Mouse (Mus musculus) E14TG2a.4 (cell line): ENCODE measurements around the gene D130043K22Rik.
"Not testable (repeated sequence)": the region's sequence is repeated elsewhere in the genome, so short reads cannot be mapped to it uniquely, and the experiment has no call there.

Experiments used
- H3K27me3 ChIP-seq: 2 replicates; pipeline ENCODE4 v1.6.1; 2014; ENCODE audit warnings: low read length, control low read depth; ENCODE audit not compliant: insufficient read depth
- H3K36me3 ChIP-seq: 2 replicates; pipeline ENCODE4 v1.6.1; 2014; ENCODE audit warnings: low read length, control low read depth; ENCODE audit not compliant: insufficient read depth
- H3K4me1 ChIP-seq: replicated peaks from 2 replicates; pipeline ENCODE4 v1.6.1; 2014; ENCODE audit warnings: low read depth, low read length, control low read depth
- H3K4me3 ChIP-seq: replicated peaks from 2 replicates; pipeline ENCODE4 v1.5.1; 2014; ENCODE audit warnings: mild to moderate bottlenecking, low read length
- H3K9me3 ChIP-seq: 2 replicates; pipeline ENCODE4 v1.6.1; 2014; ENCODE audit warnings: low read length, control low read depth
- CTCF ChIP-seq: conservative IDR thresholded peaks from 2 replicates; pipeline ENCODE4 v1.5.1; 2014; ENCODE audit warnings: low read length
- NANOG ChIP-seq: IDR thresholded peaks from 2 replicates; pipeline ENCODE4 v1.6.1; 2014; ENCODE audit warnings: borderline replicate concordance, low read length, mixed read lengths
- POU5F1 ChIP-seq: IDR thresholded peaks from 2 replicates; pipeline ENCODE4 v1.6.1; 2014; ENCODE audit warnings: low read length, borderline replicate concordance

The D130043K22Rik gene

GRCm38 (mm10) chr13:24826116-24826515 lies 18.8 kb upstream of the D130043K22Rik start:
- Histone ChIP-seq H3K36me3 (no peaks in the 10 kb centered on the region), H3K4me3 (no peak overlapping the region), H3K4me1 (peaks cover 31% of the 10 kb centered on the region), H3K27me3 (no peaks in the 10 kb centered on the region), H3K9me3 (no peaks in the 10 kb centered on the region)
- TF ChIP-seq NANOG: no peak
- TF ChIP-seq CTCF: no peak
- TF ChIP-seq POU5F1: no peak

DNA sequence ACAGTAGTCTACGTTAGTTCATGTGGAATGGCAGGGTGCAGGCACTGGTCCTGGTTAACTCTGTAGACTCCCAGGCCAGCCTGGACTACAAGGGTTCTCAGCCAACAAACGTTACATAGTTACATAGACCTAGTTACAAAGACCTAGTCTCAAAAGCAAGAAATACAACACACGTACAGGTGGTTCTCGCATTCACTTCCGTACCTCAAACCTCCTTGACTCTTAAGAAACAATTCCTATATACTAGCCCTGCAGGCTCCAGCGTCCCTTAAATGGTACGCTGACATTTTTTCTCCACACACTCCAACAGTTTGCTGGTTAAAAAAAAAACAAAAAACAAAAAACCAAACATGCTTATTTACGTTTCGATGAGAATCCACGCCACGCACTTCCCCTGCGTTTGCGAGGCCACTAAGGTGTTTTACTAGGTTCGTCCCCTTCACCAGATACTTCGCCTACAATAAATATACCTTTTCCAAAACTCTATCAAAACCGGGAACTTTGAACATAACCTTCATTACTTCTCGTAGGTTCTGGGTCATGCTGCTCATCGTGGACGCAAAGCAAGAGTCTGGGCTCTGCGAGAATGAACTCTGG lies 14.1 kb upstream of the D130043K22Rik start:
- no peak for TF ChIP-seq POU5F1
- no peak for TF ChIP-seq CTCF
- H3K4me1 ChIP-seq: peaks cover 53% of the 10 kb centered on the region
- H3K4me3 ChIP-seq: peak overlapping the region; percentile 97
- H3K27me3 ChIP-seq: no peaks in the 10 kb centered on the region
- H3K36me3 ChIP-seq: peaks cover 31% of the 10 kb centered on the region
- H3K9me3 ChIP-seq: no peaks in the 10 kb centered on the region

DNA sequence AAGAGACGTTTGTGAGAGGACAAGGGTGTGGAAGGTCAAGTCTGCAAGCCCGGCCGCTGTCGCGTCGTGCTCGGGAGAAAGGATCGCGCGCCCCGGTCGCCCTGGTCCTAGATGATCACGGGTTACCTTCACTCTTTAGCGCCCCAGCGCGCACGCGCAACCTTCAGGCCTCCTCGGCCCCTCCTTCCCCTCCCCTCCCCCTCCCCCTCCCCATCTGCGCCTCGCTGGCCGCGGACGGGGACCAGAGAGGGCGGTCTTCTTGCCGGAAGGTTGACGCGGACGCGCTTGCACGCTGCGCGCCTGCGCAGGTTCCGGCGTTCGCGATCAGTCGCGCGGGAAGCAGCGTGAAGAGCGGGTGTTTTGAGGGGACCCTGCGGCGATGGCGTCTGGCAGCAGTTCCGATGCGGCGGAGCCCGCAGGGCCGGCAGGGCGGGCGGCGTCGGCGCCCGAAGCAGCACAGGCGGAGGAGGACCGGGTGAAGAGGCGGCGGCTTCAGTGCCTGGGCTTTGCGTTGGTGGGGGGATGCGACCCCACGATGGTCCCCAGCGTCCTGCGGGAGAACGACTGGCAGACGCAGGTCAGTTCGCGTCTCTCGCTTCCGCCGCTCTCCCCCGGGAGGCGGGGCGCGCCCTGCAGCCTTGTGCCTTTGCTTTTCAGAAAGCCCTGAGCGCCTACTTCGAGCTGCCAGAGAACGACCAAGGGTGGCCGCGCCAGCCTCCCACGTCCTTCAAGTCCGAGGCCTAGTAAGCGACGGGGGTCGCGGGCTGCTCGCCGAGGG lies 13.4 kb upstream of the D130043K22Rik start, which contains the start of the genes Acot13 and Tdp2:
TSS of gene Acot13 (minus strand) at position 188 of the 778 bp plus-strand sequence.
TSS of gene Tdp2 (plus strand) at position 327 of the 778 bp plus-strand sequence.
- peaks cover 53% of the 10 kb centered on the region for H3K4me1 ChIP-seq
- peak within 1 kb of the TSS; percentile 97 for H3K4me3 ChIP-seq
- no peak for TF ChIP-seq NANOG
- TF ChIP-seq CTCF: no peak
- TF ChIP-seq POU5F1: no peak
- no peaks in the 10 kb centered on the region for H3K9me3 ChIP-seq
- no peaks in the 10 kb centered on the region for H3K27me3 ChIP-seq
- peaks cover 37% of the 10 kb centered on the region for H3K36me3 ChIP-seq

DNA sequence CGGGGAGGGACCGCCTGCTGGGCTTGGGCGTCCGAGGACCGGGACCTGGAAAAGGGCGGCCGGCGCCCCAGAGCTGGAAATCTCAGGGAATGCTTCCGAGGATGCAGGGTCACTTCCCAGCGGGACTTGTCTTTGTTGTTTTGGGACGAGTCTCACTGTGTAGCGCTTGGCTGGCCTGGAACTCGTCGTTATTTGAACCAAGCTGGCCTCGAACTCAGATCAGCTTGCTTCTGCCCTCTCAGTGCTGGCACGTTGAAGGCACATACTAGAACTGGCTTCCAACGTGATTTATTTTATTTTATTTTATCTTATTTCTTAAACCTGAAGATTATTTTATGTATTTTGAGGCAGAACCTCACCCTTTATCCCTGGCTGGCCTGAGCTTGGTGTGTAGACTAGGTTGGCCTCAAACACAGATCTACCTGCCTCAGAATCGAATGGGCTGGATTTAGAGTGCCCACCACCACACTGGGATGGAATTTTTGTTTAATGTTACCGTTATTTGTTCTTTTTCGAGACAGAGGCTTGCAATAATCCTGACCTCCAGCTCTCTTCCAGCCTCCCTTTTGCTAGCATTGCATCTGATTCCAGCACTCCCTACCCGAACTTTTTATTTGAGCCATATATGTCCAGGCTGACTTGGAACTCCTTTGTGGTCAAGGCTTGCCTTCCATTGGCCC lies 12.7 kb upstream of the D130043K22Rik start:
- peaks cover 55% of the 10 kb centered on the region for H3K4me1 ChIP-seq
- no peaks in the 10 kb centered on the region for H3K27me3 ChIP-seq
- peak overlapping the region; percentile 97 for H3K4me3 ChIP-seq
- no peaks in the 10 kb centered on the region for H3K9me3 ChIP-seq
- no peak for TF ChIP-seq CTCF
- no peak for TF ChIP-seq POU5F1
- TF ChIP-seq NANOG: no peak
- H3K36me3 ChIP-seq: peaks cover 40% of the 10 kb centered on the region

DNA sequence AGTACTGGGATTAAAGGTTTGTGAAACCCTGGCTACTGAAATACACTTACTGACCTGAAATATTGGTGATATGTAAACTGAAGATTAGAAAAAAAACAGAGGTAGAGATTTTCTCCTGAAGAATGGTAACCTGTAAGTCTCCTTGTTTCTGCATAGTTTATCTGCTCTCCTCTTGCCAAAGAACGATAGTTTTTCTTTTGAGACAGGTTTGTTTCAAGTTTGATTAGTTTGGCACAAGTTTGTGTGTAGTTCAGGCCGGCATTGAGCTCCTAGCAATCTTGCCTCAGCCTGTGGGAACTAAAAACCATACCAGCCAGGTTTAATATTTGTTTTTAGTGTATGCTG lies 12.2 kb upstream of the D130043K22Rik start:
- H3K36me3 ChIP-seq: peaks cover 40% of the 10 kb centered on the region
- peaks cover 56% of the 10 kb centered on the region for H3K4me1 ChIP-seq
- no peaks in the 10 kb centered on the region for H3K9me3 ChIP-seq
- H3K27me3 ChIP-seq: no peaks in the 10 kb centered on the region
- TF ChIP-seq POU5F1 (no peak), CTCF (no peak), NANOG (no peak)
- peak overlapping the region; percentile 97 for H3K4me3 ChIP-seq

GRCm38 (mm10) chr13:24837765-24838164 lies 7.2 kb upstream of the D130043K22Rik start:
- H3K27me3 ChIP-seq, H3K9me3 ChIP-seq: not testable (repeated sequence)
- H3K4me1 ChIP-seq: peaks cover 74% of the 10 kb centered on the region
- H3K36me3 ChIP-seq: peaks cover 73% of the 10 kb centered on the region
- TF ChIP-seq NANOG: peak; percentile 92
- peak overlapping the region; percentile 11; the same call in 1 of the 2 replicates for H3K4me3 ChIP-seq

GRCm38 (mm10) chr13:24839831-24840230 lies 5.1 kb upstream of the D130043K22Rik start:
- Histone ChIP-seq H3K4me1 (peaks cover 58% of the 10 kb centered on the region), H3K4me3 (no peak overlapping the region), H3K27me3 (no peaks in the 10 kb centered on the region), H3K36me3 (peaks cover 57% of the 10 kb centered on the region), H3K9me3 (no peaks in the 10 kb centered on the region)
- TF ChIP-seq CTCF (no peak), POU5F1 (no peak), NANOG (no peak)

DNA sequence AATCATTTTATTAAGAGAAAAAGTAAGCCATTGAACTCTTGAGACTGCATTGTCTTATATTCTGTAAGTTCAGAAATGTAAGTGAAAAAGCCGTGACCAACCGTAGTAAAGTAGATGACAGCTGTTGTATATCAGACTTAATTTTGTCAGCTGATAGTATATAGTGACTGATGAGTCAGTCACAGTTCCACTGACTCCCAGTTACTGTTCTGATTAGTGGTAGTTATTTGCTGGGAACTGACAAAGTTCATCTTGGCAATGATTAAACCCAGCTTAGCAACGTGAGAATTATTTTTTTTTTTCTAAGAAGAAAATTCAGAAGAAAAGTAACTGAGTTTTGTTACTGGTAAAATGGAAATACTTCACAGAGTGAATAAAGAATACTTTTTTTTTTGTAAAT lies 3.2 kb upstream of the D130043K22Rik start:
- TF ChIP-seq POU5F1: no peak
- TF ChIP-seq CTCF: no peak
- TF ChIP-seq NANOG: no peak
- H3K9me3 ChIP-seq: no peaks in the 10 kb centered on the region
- peaks cover 47% of the 10 kb centered on the region for H3K4me1 ChIP-seq
- H3K27me3 ChIP-seq: peaks cover 5% of the 10 kb centered on the region
- no peak overlapping the region for H3K4me3 ChIP-seq
- peaks cover 41% of the 10 kb centered on the region for H3K36me3 ChIP-seq
